Mouse (Mus musculus): ENCODE measurements around the gene Fam71e1.

GRCm38 (mm10) chr7:44485572-44486195 is 10.7 kb upstream of the Fam71e1 start:
- no peak for TF ChIP-seq GATA1 (IDR thresholded peaks at IDR 0.05; ENCODE audit: borderline replicate concordance, low read length)
- no peak for TF ChIP-seq FLI1 (IDR thresholded peaks at IDR 0.05; ENCODE audit: low read length)
